Mouse (Mus musculus) heart, embryonic 11.5 days (tissue): ENCODE results near the gene Gm20823. TPM values are rescaled to one million over a fixed set of nuclear protein-coding genes. Genes with fewer than 3 reads are reported as not detected.
"Not testable (repeated sequence)": the region's sequence is repeated elsewhere in the genome, so short reads cannot be mapped to it uniquely, and the experiment has no call there.

ENCODE experiments used
- ATAC-seq: fragments of 200-750 bp; cut with Nextera tagmentation; replicated peaks from 2 replicates; pipeline ENCODE4 v1.8.0; 2017; ENCODE audit warnings: moderate library complexity; ENCODE audit not compliant: insufficient number of reproducible peaks, low FRiP score, low TSS enrichment
- H3K27ac ChIP-seq: fragments of 300-500 bp; sonication (generic); 2 replicates; pipeline ENCODE4 v1.5.1; 2014; ENCODE audit warnings: mild to moderate bottlenecking, low read depth, low read length
- H3K27me3 ChIP-seq: fragments of 300-500 bp; sonication (generic); 2 replicates; pipeline ENCODE4 v1.6.1; 2014; ENCODE audit warnings: mild to moderate bottlenecking, low read length, mixed read lengths; ENCODE audit not compliant: control insufficient read depth, insufficient read depth
- H3K36me3 ChIP-seq: fragments of 300-500 bp; sonication (generic); 2 replicates; pipeline ENCODE4 v1.6.1; 2014; ENCODE audit warnings: mild to moderate bottlenecking, low read length, moderate library complexity, mixed read lengths; ENCODE audit not compliant: control insufficient read depth, insufficient read depth
- H3K4me1 ChIP-seq: fragments of 300-500 bp; sonication (generic); 2 replicates; pipeline ENCODE4 v1.6.1; 2014; ENCODE audit warnings: low read length; ENCODE audit not compliant: control insufficient read depth, insufficient read depth
- H3K4me2 ChIP-seq: fragments of 300-500 bp; sonication (generic); 2 replicates; pipeline ENCODE4 v1.6.1; 2014; ENCODE audit warnings: mild to moderate bottlenecking, moderate library complexity
- H3K4me3 ChIP-seq: fragments of 300-500 bp; sonication (generic); 2 replicates; pipeline ENCODE4 v1.5.1; 2014; ENCODE audit warnings: low read depth, low read length
- H3K9ac ChIP-seq: fragments of 300-500 bp; sonication (generic); 2 replicates; pipeline ENCODE4 v1.6.1; 2014; ENCODE audit warnings: mild to moderate bottlenecking, low read depth, low read length, moderate library complexity
- H3K9me3 ChIP-seq: fragments of 300-500 bp; sonication (generic); replicated peaks from 2 replicates; pipeline ENCODE4 v1.6.1; 2016; ENCODE audit warnings: low read length; ENCODE audit not compliant: control insufficient read depth
- WGBS: fragments of 180-500 bp; shearing (Covaris S2); extraction: QIAGEN DNeasy Blood & Tissue Kit; methylation state at CpG from one replicate; pipeline ENCODE4 v1.1.7; 2014; ENCODE audit not compliant: insufficient replicate concordance; 5-methylcytosine and 5-hydroxymethylcytosine counted together
- polyA plus RNA-seq: library from polyadenylated mRNA; unstranded; fragments of >200 nt; fragmentation: Nextera tagmentation; extraction: Ambion mirVana; gene quantifications from 2 replicates; pipeline ENCODE4 v1.2.1, GENCODE M21; 2014

Gene Gm20823
- not detected in 2 replicates for polyA plus RNA-seq

GRCm38 (mm10) chrY:62464745-62465144 lies at the start of gene Gm20823:
Gm20823 (minus strand) TSS chrY:62464845.
- H3K27me3 ChIP-seq, H3K36me3 ChIP-seq, H3K9ac ChIP-seq, ATAC-seq, H3K4me2 ChIP-seq, H3K4me3 ChIP-seq, H3K9me3 ChIP-seq, H3K27ac ChIP-seq, H3K4me1 ChIP-seq: not testable (repeated sequence)
- no CpG with 5 or more reads among the region's 4 CpGs for WGBS
